Mouse (Mus musculus) megakaryocyte, embryonic 14.5 days (primary cell): ENCODE measurements around the gene Daglb.

ENCODE experiments used
- FLI1 ChIP-seq: IDR thresholded peaks from 2 replicates; pipeline ENCODE4 v1.6.1; 2012; ENCODE audit warnings: low read length, inconsistent platforms, mixed read lengths
- GATA1 ChIP-seq: IDR thresholded peaks from 3 replicates; pipeline ENCODE4 v1.6.1; 2012; ENCODE audit warnings: mixed read lengths, low read length, inconsistent platforms, borderline replicate concordance

- TF ChIP-seq GATA1 (no peak), FLI1 (no peak)
Measured at GRCm38 (mm10) chr5:143487998-143488397, 23.6 kb downstream of the Daglb start.
